Mouse (Mus musculus): ENCODE measurements at regions not wholly inside any gene's neighbourhood (a gene's known extent, or its start where the extent isn't known, plus 50 kb on each side); places are given as distances from the start of the nearest gene placed in this dataset.

- DNase-seq (ENCODE audit: low spot score in 2 of 2): no peak
These were observed 60.6 kb upstream of the Tas2r134 start for GRCm38 (mm10) chr2:51566554-51567246.

GRCm38 (mm10) chr2:51563881-51564280, 63.4 kb upstream of the Tas2r134 start:
- DNase-seq (ENCODE audit: low spot score in 2 of 2): no peak

GRCm38 (mm10) chr2:51563240-51563639, 64.1 kb upstream of the Tas2r134 start:
- no peak for DNase-seq (ENCODE audit: low spot score in 2 of 2)

- no peak for DNase-seq (ENCODE audit: low spot score in 2 of 2)
These were observed 76.4 kb upstream of the Tas2r134 start for GRCm38 (mm10) chr2:51550863-51551262.

GRCm38 (mm10) chr2:51549125-51549524, 78.2 kb upstream of the Tas2r134 start:
- DNase-seq (ENCODE audit: low spot score in 2 of 2): no peak

- no peak for DNase-seq (ENCODE audit: low spot score in 2 of 2)
These were observed 81.1 kb upstream of the Tas2r134 start for GRCm38 (mm10) chr2:51546181-51546580.

GRCm38 (mm10) chr2:51543949-51544348, 83.4 kb upstream of the Tas2r134 start:
- no peak for DNase-seq (ENCODE audit: low spot score in 2 of 2)

GRCm38 (mm10) chr2:51542272-51542671, 85.0 kb upstream of the Tas2r134 start:
- no peak for DNase-seq (ENCODE audit: low spot score in 2 of 2)

GRCm38 (mm10) chr2:51532709-51533414, 94.4 kb upstream of the Tas2r134 start:
- DNase-seq (ENCODE audit: low spot score in 2 of 2): no peak

GRCm38 (mm10) chr2:51531106-51531839, 96.0 kb upstream of the Tas2r134 start:
- no peak for DNase-seq (ENCODE audit: low spot score in 2 of 2)

GRCm38 (mm10) chr2:51522766-51523165, 104.5 kb upstream of the Tas2r134 start:
- no peak for DNase-seq (ENCODE audit: low spot score in 2 of 2)

- no peak for DNase-seq (ENCODE audit: low spot score in 2 of 2)
These were observed 117.9 kb upstream of the Tas2r134 start for GRCm38 (mm10) chr2:51509220-51510011.

GRCm38 (mm10) chr2:51497896-51498295, 129.4 kb upstream of the Tas2r134 start:
- no peak for DNase-seq (ENCODE audit: low spot score in 2 of 2)

GRCm38 (mm10) chr2:51473753-51474152, 153.6 kb upstream of the Tas2r134 start:
- no peak for DNase-seq (ENCODE audit: low spot score in 2 of 2)

GRCm38 (mm10) chr2:51467027-51467694, 160.2 kb upstream of the Tas2r134 start:
- no peak for DNase-seq (ENCODE audit: low spot score in 2 of 2)

GRCm38 (mm10) chr2:51466003-51466402, 161.3 kb upstream of the Tas2r134 start:
- no peak for DNase-seq (ENCODE audit: low spot score in 2 of 2)

- DNase-seq (ENCODE audit: low spot score in 2 of 2): no peak
These were observed 161.7 kb upstream of the Tas2r134 start for GRCm38 (mm10) chr2:51465576-51465975.

GRCm38 (mm10) chr2:51464356-51464755, 163.0 kb upstream of the Tas2r134 start:
- DNase-seq (ENCODE audit: low spot score in 2 of 2): no peak

- DNase-seq (ENCODE audit: low spot score in 2 of 2): peak in 1 of 2 experiments; percentile 25
These were observed 166.4 kb upstream of the Tas2r134 start for GRCm38 (mm10) chr2:51460896-51461295.

GRCm38 (mm10) chr2:51459486-51459885, 167.8 kb upstream of the Tas2r134 start:
- DNase-seq (ENCODE audit: low spot score in 2 of 2): no peak

GRCm38 (mm10) chr2:51457717-51458116, 169.6 kb upstream of the Tas2r134 start:
- DNase-seq (ENCODE audit: low spot score in 2 of 2): no peak
